Mouse (Mus musculus): ENCODE measurements at regions not wholly inside any gene's neighbourhood (a gene's known extent, or its start where the extent isn't known, plus 50 kb on each side); places are given as distances from the start of the nearest gene placed in this dataset.

GRCm38 (mm10) chr12:25172450-25172849 lies 75.5 kb upstream of the Id2 start:
- in situ Hi-C loops (cut with MboI; ENCODE audit: low sequenced_read_pairs) = no loop called here

GRCm38 (mm10) chr12:25169611-25170010 lies 72.7 kb upstream of the Id2 start:
- in situ Hi-C loops (cut with MboI; ENCODE audit: low sequenced_read_pairs) = no loop called here

- in situ Hi-C loops (cut with MboI; ENCODE audit: low sequenced_read_pairs) = no loop called here
Measured at GRCm38 (mm10) chr12:25168213-25168545, 71.2 kb upstream of the Id2 start.

GRCm38 (mm10) chr12:25167504-25168212 lies 70.7 kb upstream of the Id2 start:
- in situ Hi-C loops (cut with MboI; ENCODE audit: low sequenced_read_pairs) = no loop called here

- in situ Hi-C loops (cut with MboI; ENCODE audit: low sequenced_read_pairs) = no loop called here
Measured at GRCm38 (mm10) chr12:25166525-25166924, 69.6 kb upstream of the Id2 start.

GRCm38 (mm10) chr12:25165650-25166049 lies 68.7 kb upstream of the Id2 start:
- in situ Hi-C loops (cut with MboI; ENCODE audit: low sequenced_read_pairs) = no loop called here

- in situ Hi-C loops (cut with MboI; ENCODE audit: low sequenced_read_pairs) = no loop called here
Measured at GRCm38 (mm10) chr12:25164724-25165123, 67.8 kb upstream of the Id2 start.

GRCm38 (mm10) chr12:25163541-25163940 lies 66.6 kb upstream of the Id2 start:
- in situ Hi-C loops (cut with MboI; ENCODE audit: low sequenced_read_pairs) = no loop called here

GRCm38 (mm10) chr12:25162843-25163242 lies 65.9 kb upstream of the Id2 start:
- in situ Hi-C loops (cut with MboI; ENCODE audit: low sequenced_read_pairs) = no loop called here

- in situ Hi-C loops (cut with MboI; ENCODE audit: low sequenced_read_pairs) = no loop called here
Measured at GRCm38 (mm10) chr12:25161939-25162338, 65.0 kb upstream of the Id2 start.

GRCm38 (mm10) chr12:25160990-25161843 lies 64.3 kb upstream of the Id2 start:
- in situ Hi-C loops (cut with MboI; ENCODE audit: low sequenced_read_pairs) = no loop called here

GRCm38 (mm10) chr12:25159091-25159490 lies 62.2 kb upstream of the Id2 start:
- in situ Hi-C loops (cut with MboI; ENCODE audit: low sequenced_read_pairs) = no loop called here

- in situ Hi-C loops (cut with MboI; ENCODE audit: low sequenced_read_pairs) = no loop called here
Measured at GRCm38 (mm10) chr12:25157238-25157637, 60.3 kb upstream of the Id2 start.

- in situ Hi-C loops (cut with MboI; ENCODE audit: low sequenced_read_pairs) = no loop called here
Measured at GRCm38 (mm10) chr12:25155396-25155795, 58.5 kb upstream of the Id2 start.

- in situ Hi-C loops (cut with MboI; ENCODE audit: low sequenced_read_pairs) = no loop called here
Measured at GRCm38 (mm10) chr12:25148099-25148498, 51.2 kb upstream of the Id2 start.
